25 mouse cellular contexts compared by ENCODE assay signal in the genomic region with DNA sequence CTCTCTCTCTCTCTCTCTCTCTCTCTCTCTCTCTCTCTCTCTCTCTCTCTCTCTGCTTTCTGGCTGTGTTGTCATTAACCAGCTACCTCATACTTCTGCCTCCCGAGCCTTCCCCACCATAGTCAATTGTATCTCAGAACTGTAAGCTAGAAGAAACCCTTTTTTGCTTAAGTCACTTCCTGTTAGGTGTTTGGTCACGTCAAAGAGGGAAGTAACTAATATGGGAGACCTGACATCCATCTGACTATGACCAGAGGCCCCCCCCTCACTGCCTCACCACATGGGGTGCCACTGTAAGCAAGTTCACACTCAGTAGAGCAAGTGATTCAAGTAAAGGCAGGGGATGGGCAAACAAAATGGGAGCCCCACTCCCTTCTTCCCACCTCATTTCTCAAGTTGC.
DNase-seq lines count a peak whose midpoint lies in the region; ATAC-seq and TF ChIP-seq lines count a peak whose summit lies in the region.
"Had no signal": no experiment of that assay in that cellular context is flagged by ENCODE, and none has a peak within 500 bp of the region (broad histone marks: within the 10 kb centered on the region; RNA-seq: fewer than 3 reads in every experiment).

No protein-coding gene starts in this region.

- TF ChIP-seq POLR2A in MEL (IDR thresholded peaks at IDR 0.05; ENCODE audit: control insufficient read depth in 1 of 2, insufficient read depth in 1 of 2, low read depth in 1 of 2, low read length in 2 of 2, poor library complexity in 1 of 2), result no peak

- no peaks in the 10 kb centered on the region for H3K79me2 ChIP-seq in MEL (ENCODE audit: control insufficient read depth, insufficient read depth, low read length, poor library complexity)

- TF ChIP-seq RAD21 in MEL (IDR thresholded peaks at IDR 0.05; ENCODE audit: low read depth, low read length), result no peak

- H3K27ac ChIP-seq in MEL (ENCODE audit: control insufficient read depth, low read depth, low read length), result no peak overlapping the region
- H3K27ac ChIP-seq in kidney, embryonic 16.5 days (ENCODE audit: low read length), result no peak overlapping the region
- H3K27ac ChIP-seq: forebrain, embryonic 13.5 days; hindbrain, embryonic 10.5 days; hindbrain, embryonic 13.5 days; intestine, embryonic 15.5 days had no signal

- no peaks in the 10 kb centered on the region for H3K9me3 ChIP-seq in MEL (replicated peaks; ENCODE audit: insufficient read depth, low read length)
- H3K9me3 ChIP-seq in kidney, embryonic 16.5 days (ENCODE audit: low read length), result no peaks in the 10 kb centered on the region
- H3K9me3 ChIP-seq: forebrain, embryonic 13.5 days; G1E; hindbrain, embryonic 10.5 days; hindbrain, embryonic 13.5 days; intestine, embryonic 15.5 days had no signal

- ATAC-seq in granulocyte monocyte progenitor cell, adult 5-6 weeks (replicated peaks; ENCODE audit: poor library complexity, severe bottlenecking), result peak; percentile 82
- ATAC-seq in megakaryocyte progenitor cell, adult 5-6 weeks (replicated peaks; ENCODE audit: poor library complexity), result peak; percentile 73
- ATAC-seq in erythroid progenitor cell, adult 5-6 weeks (replicated peaks; ENCODE audit: low FRiP score, poor library complexity, severe bottlenecking), result no peak
- ATAC-seq in kidney, embryonic 16.5 days (ENCODE audit: low FRiP score, low TSS enrichment), result no peak
- ATAC-seq: forebrain, embryonic 13.5 days; forebrain, embryonic 16.5 days; hindbrain, embryonic 16.5 days; intestine, embryonic 15.5 days had no signal

- no peak overlapping the region for H3K9ac ChIP-seq in MEL (ENCODE audit: control insufficient read depth, low read depth, low read length, poor library complexity, severe bottlenecking)
- no peak overlapping the region for H3K9ac ChIP-seq in kidney, embryonic 16.5 days (replicated peaks; ENCODE audit: low read length)
- H3K9ac ChIP-seq: forebrain, embryonic 13.5 days; hindbrain, embryonic 13.5 days; intestine, embryonic 15.5 days had no signal

- peaks cover 0 to 5% of the 10 kb centered on the region in 2 experiments; a peak in 2 of 4 replicates for H3K27me3 ChIP-seq in MEL (ENCODE audit: control insufficient read depth in 1 of 2, insufficient read depth in 2 of 2, low read length in 2 of 2)
- peaks cover 9% of the 10 kb centered on the region; the same call in 1 of the 2 replicates for H3K27me3 ChIP-seq in kidney, embryonic 16.5 days (ENCODE audit: insufficient read depth, low read length)
- H3K27me3 ChIP-seq: CH12.LX; intestine, embryonic 15.5 days had no signal

- no peak overlapping the region for H3K4me2 ChIP-seq in kidney, embryonic 16.5 days (replicated peaks; ENCODE audit: low read depth, low read length)
- H3K4me2 ChIP-seq: forebrain, embryonic 13.5 days; heart, embryonic 11.5 days; hindbrain, embryonic 13.5 days; intestine, embryonic 15.5 days had no signal

- peak; percentile 5 for DNase-seq in MEL (ENCODE audit: low read depth, low spot score)
- DNase-seq in embryo, embryonic 10 days (ENCODE audit: low spot score), result no peak
- DNase-seq: adrenal gland, adult 2 months; adrenal gland, postnatal 14 days; B cell, adult 2 months; cerebellum, adult 11 months; cerebellum, adult 2 months; cerebellum, adult 9-11 months; cerebellum, postnatal 25 days; gastrocnemius, postnatal 10 days; gastrocnemius, postnatal 36 days; heart, adult 11 months had no signal

- no peaks in the 10 kb centered on the region for H3K36me3 ChIP-seq in MEL (ENCODE audit: control insufficient read depth in 1 of 2, insufficient read depth in 2 of 2, low read length in 2 of 2)
- H3K36me3 ChIP-seq in kidney, embryonic 16.5 days (ENCODE audit: insufficient read depth, low read length), result no peaks in the 10 kb centered on the region
- H3K36me3 ChIP-seq: G1E; hindbrain, embryonic 10.5 days; hindbrain, embryonic 13.5 days; intestine, embryonic 15.5 days had no signal

- no peak overlapping the region for H3K4me3 ChIP-seq in MEL (ENCODE audit: control insufficient read depth in 1 of 2, insufficient read depth in 1 of 2, low read depth in 2 of 2, low read length in 2 of 2)
- no peak overlapping the region for H3K4me3 ChIP-seq in kidney, embryonic 16.5 days (ENCODE audit: low read length)
- H3K4me3 ChIP-seq: forebrain, embryonic 13.5 days; hindbrain, embryonic 10.5 days; hindbrain, embryonic 13.5 days; intestine, embryonic 15.5 days had no signal

- H3K4me1 ChIP-seq in MEL (ENCODE audit: control insufficient read depth in 1 of 2, insufficient read depth in 2 of 2, low read length in 2 of 2), result no peaks in the 10 kb centered on the region
- no peaks in the 10 kb centered on the region for H3K4me1 ChIP-seq in kidney, embryonic 16.5 days (ENCODE audit: insufficient read depth, low read length)
- H3K4me1 ChIP-seq: forebrain, embryonic 13.5 days; hindbrain, embryonic 10.5 days; hindbrain, embryonic 13.5 days; intestine, embryonic 15.5 days had no signal

- no peak for TF ChIP-seq EP300 in MEL (IDR thresholded peaks at IDR 0.05; ENCODE audit: low read depth in 1 of 2, low read length in 2 of 2)

- WGBS in kidney, embryonic 16.5 days, result 58% methylated on average over 2 of the region's 2 CpGs

- TF ChIP-seq CTCF in MEL (IDR thresholded peaks at IDR 0.05 in 2 of 3, conservative IDR thresholded peaks at IDR 0.05 in 1 of 3; ENCODE audit: control insufficient read depth in 1 of 3, insufficient read depth in 1 of 3, low read depth in 2 of 3, low read length in 3 of 3, poor library complexity in 1 of 3, severe bottlenecking in 1 of 3), result no peak

TF ChIP-seq in MEL, 35 proteins besides CTCF, POLR2A, EP300 and RAD21:
- TF ChIP-seq MYB (IDR thresholded peaks at IDR 0.05; ENCODE audit: low read depth, low read length) (no peak), CHD1 (IDR thresholded peaks at IDR 0.05; ENCODE audit: low read depth, low read length) (no peak), SMC3 (IDR thresholded peaks at IDR 0.05; ENCODE audit: low read depth, low read length) (no peak), TBP (IDR thresholded peaks at IDR 0.05; ENCODE audit: low read depth, low read length) (no peak)

Comparison
In these comparisons a context has a peak if more than half of its experiments do, and no peak if none do; other contexts are left out.
1. ATAC-seq: peak in granulocyte monocyte progenitor cell, adult 5-6 weeks (single experiment) and megakaryocyte progenitor cell, adult 5-6 weeks (single experiment); none in erythroid progenitor cell, adult 5-6 weeks (single experiment) and kidney, embryonic 16.5 days (single experiment).